ENCODE assay signal across 17 mouse cellular contexts in the genomic region with DNA sequence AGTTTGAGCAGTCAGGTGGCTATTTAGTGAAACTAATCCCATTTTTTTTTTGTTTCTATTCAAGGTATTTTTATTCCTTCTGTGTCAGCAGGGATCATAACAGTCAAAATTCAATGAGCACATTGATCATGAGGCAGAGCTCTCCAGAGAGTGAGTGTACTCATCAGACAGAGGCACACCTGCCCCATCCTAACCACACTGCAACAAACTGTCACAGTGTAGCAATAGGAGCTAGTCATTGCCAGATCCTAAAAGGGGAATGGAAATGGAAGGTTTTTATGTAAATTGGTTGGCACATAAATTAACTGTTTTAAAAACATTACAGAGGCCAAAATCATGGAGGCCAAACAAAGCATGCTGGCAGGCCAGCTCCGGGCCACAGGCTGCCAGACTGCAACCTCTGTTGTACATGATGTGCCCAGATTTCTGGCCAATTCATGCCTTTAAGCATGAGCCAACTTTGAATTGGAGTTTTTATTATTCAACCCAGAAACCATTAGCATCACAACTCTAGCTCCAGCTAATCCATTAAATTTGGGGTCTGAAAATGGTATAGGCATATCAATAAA.
DNase-seq lines count a peak whose midpoint lies in the region; ATAC-seq lines count a peak whose summit lies in the region.
"Had no signal": no experiment of that assay in that cellular context is flagged by ENCODE, and none has a peak within 500 bp of the region (broad histone marks: within the 10 kb centered on the region; RNA-seq: fewer than 3 reads in every experiment).

No protein-coding gene starts in this region.

- H3K4me2 ChIP-seq in forebrain, embryonic 13.5 days = no peak overlapping the region
- no peak overlapping the region for H3K4me2 ChIP-seq in forebrain, embryonic 11.5 days (ENCODE audit: low read depth, low read length, severe bottlenecking)
- no peak overlapping the region for H3K4me2 ChIP-seq in liver, embryonic 11.5 days
- H3K4me2 ChIP-seq: limb, embryonic 13.5 days had no signal

- no peak for DNase-seq in forebrain, embryonic 11.5 days (ENCODE audit: low spot score)
- peak; percentile 9 for DNase-seq in layer of hippocampus, adult 11-12 months (ENCODE audit: low spot score)
- no peak for DNase-seq in layer of hippocampus, adult 9-10 months (ENCODE audit: low spot score)
- DNase-seq in right cerebral cortex, postnatal 10 days (ENCODE audit: low spot score in 2 of 2) = peak; percentile 40 to 53
- no peak for DNase-seq in right cerebral cortex, adult 2 months (ENCODE audit: low spot score in 2 of 2)
- no peak for DNase-seq in yolk sac, embryonic 10.5 days (ENCODE audit: low spot score)
- DNase-seq in liver, embryonic 11.5 days (ENCODE audit: low spot score) = no peak
- DNase-seq: adrenal gland, postnatal 25 days; gastrocnemius, postnatal 14 days; heart, postnatal 10 days; liver, postnatal 0 days; lung, postnatal 36 days; thymus, postnatal 14 days had no signal

- no peak overlapping the region for H3K27ac ChIP-seq in forebrain, embryonic 13.5 days
- no peak overlapping the region for H3K27ac ChIP-seq in forebrain, embryonic 11.5 days (ENCODE audit: low read depth, low read length)
- no peak overlapping the region for H3K27ac ChIP-seq in liver, embryonic 11.5 days (ENCODE audit: low read depth, low read length)
- H3K27ac ChIP-seq: limb, embryonic 13.5 days; stomach, postnatal 0 days had no signal

- peak; percentile 91; the same call in 1 of the 2 replicates for ATAC-seq in forebrain, embryonic 13.5 days
- no peak for ATAC-seq in forebrain, embryonic 11.5 days (replicated peaks; ENCODE audit: low FRiP score)
- no peak for ATAC-seq in liver, embryonic 11.5 days (replicated peaks; ENCODE audit: low FRiP score)
- ATAC-seq: activated CD4-positive, CD25-positive, alpha-beta regulatory T cell, adult 4 months; liver, postnatal 0 days had no signal

- H3K4me1 ChIP-seq in forebrain, embryonic 13.5 days = no peaks in the 10 kb centered on the region
- no peaks in the 10 kb centered on the region for H3K4me1 ChIP-seq in forebrain, embryonic 11.5 days (replicated peaks; ENCODE audit: control insufficient read depth, insufficient read depth, low read length)
- no peaks in the 10 kb centered on the region for H3K4me1 ChIP-seq in liver, embryonic 11.5 days (replicated peaks; ENCODE audit: control insufficient read depth, insufficient read depth, low read length)
- H3K4me1 ChIP-seq: limb, embryonic 13.5 days had no signal

- H3K4me3 ChIP-seq in forebrain, embryonic 13.5 days = no peak overlapping the region
- no peak overlapping the region for H3K4me3 ChIP-seq in forebrain, embryonic 11.5 days (ENCODE audit: low read depth, low read length)
- H3K4me3 ChIP-seq in liver, embryonic 11.5 days (ENCODE audit: low read depth, low read length) = no peak overlapping the region
- H3K4me3 ChIP-seq: limb, embryonic 13.5 days had no signal

- H3K27me3 ChIP-seq in forebrain, embryonic 13.5 days = no peaks in the 10 kb centered on the region
- H3K27me3 ChIP-seq in forebrain, embryonic 11.5 days (ENCODE audit: control insufficient read depth, insufficient read depth, low read length) = no peaks in the 10 kb centered on the region
- no peaks in the 10 kb centered on the region for H3K27me3 ChIP-seq in liver, embryonic 11.5 days (replicated peaks; ENCODE audit: control insufficient read depth, insufficient read depth, low read length)
- H3K27me3 ChIP-seq: limb, embryonic 13.5 days had no signal

- no peak overlapping the region for H3K9ac ChIP-seq in forebrain, embryonic 13.5 days
- H3K9ac ChIP-seq in forebrain, embryonic 11.5 days (ENCODE audit: low read length) = no peak overlapping the region
- no peak overlapping the region for H3K9ac ChIP-seq in liver, embryonic 11.5 days (ENCODE audit: low read depth, low read length)
- H3K9ac ChIP-seq: limb, embryonic 13.5 days; liver, postnatal 0 days had no signal

- H3K36me3 ChIP-seq in forebrain, embryonic 13.5 days (ENCODE audit: poor library complexity, severe bottlenecking) = no peaks in the 10 kb centered on the region
- H3K36me3 ChIP-seq in forebrain, embryonic 11.5 days (ENCODE audit: control insufficient read depth, insufficient read depth, low read length) = no peaks in the 10 kb centered on the region
- H3K36me3 ChIP-seq in liver, embryonic 11.5 days (ENCODE audit: control insufficient read depth, insufficient read depth, low read length) = no peaks in the 10 kb centered on the region
- H3K36me3 ChIP-seq: limb, embryonic 13.5 days had no signal

- WGBS in forebrain, embryonic 13.5 days = 60% methylated on average over 1 of the region's 1 CpGs
- 89% methylated on average over 1 of the region's 1 CpGs for WGBS in forebrain, embryonic 11.5 days
- WGBS in liver, embryonic 11.5 days = 81% methylated on average over 1 of the region's 1 CpGs

- H3K9me3 ChIP-seq in forebrain, embryonic 13.5 days (replicated peaks) = no peaks in the 10 kb centered on the region
- no peaks in the 10 kb centered on the region for H3K9me3 ChIP-seq in forebrain, embryonic 11.5 days (ENCODE audit: control insufficient read depth, low read length)
- no peaks in the 10 kb centered on the region for H3K9me3 ChIP-seq in liver, embryonic 11.5 days (ENCODE audit: control insufficient read depth, low read length)
- H3K9me3 ChIP-seq: limb, embryonic 13.5 days had no signal

Comparison
In these comparisons a context has a peak if more than half of its experiments do, and no peak if none do; other contexts are left out.
1. DNase-seq: peak in layer of hippocampus, adult 11-12 months (single experiment) and right cerebral cortex, postnatal 10 days (2 of 2); none in forebrain, embryonic 11.5 days (single experiment), layer of hippocampus, adult 9-10 months (single experiment), right cerebral cortex, adult 2 months (0 of 2), yolk sac, embryonic 10.5 days (single experiment) and liver, embryonic 11.5 days (single experiment).